Mouse (Mus musculus) midbrain, embryonic 11.5 days (tissue): ENCODE results near the gene Cct5. TPM values are rescaled to one million over a fixed set of nuclear protein-coding genes. Genes with fewer than 3 reads are reported as not detected.

Experiments
- ATAC-seq: fragments of 200-750 bp; cut with Nextera tagmentation; 2 replicates; pipeline ENCODE4 v1.8.0; 2017; ENCODE audit warnings: moderate TSS enrichment, moderate library complexity; ENCODE audit not compliant: low FRiP score
- DNase-seq: peaks from one replicate; pipeline ENCODE4 v3.0.0; 2015; ENCODE audit warnings: low spot score; ENCODE audit errors: missing footprints
- H3K27ac ChIP-seq: fragments of 300-500 bp; sonication (generic); 2 replicates; pipeline ENCODE4 v1.5.1; 2014; ENCODE audit warnings: low read depth, low read length
- H3K27me3 ChIP-seq: fragments of 300-500 bp; sonication (generic); 2 replicates; pipeline ENCODE4 v1.6.1; 2014; ENCODE audit warnings: mild to moderate bottlenecking, low read length, moderate library complexity, mixed read lengths; ENCODE audit not compliant: control insufficient read depth, insufficient read depth
- H3K36me3 ChIP-seq: fragments of 300-500 bp; sonication (generic); 2 replicates; pipeline ENCODE4 v1.6.1; 2014; ENCODE audit warnings: mild to moderate bottlenecking, low read length, moderate library complexity, mixed read lengths; ENCODE audit not compliant: control insufficient read depth, insufficient read depth
- H3K4me1 ChIP-seq: fragments of 300-500 bp; sonication (generic); 2 replicates; pipeline ENCODE4 v1.6.1; 2014; ENCODE audit warnings: low read length; ENCODE audit not compliant: control insufficient read depth, insufficient read depth
- H3K4me2 ChIP-seq: fragments of 300-500 bp; sonication (generic); 2 replicates; pipeline ENCODE4 v1.6.1; 2014; ENCODE audit warnings: mild to moderate bottlenecking, moderate library complexity
- H3K4me3 ChIP-seq: fragments of 300-500 bp; sonication (generic); 2 replicates; pipeline ENCODE4 v1.5.1; 2014; ENCODE audit warnings: low read depth, low read length
- H3K9ac ChIP-seq: fragments of 300-500 bp; sonication (generic); 2 replicates; pipeline ENCODE4 v1.6.1; 2014; ENCODE audit warnings: low read length
- H3K9me3 ChIP-seq: fragments of 300-500 bp; sonication (generic); 2 replicates; pipeline ENCODE4 v1.6.1; 2016; ENCODE audit warnings: low read length; ENCODE audit not compliant: control insufficient read depth
- WGBS: fragments of 180-500 bp; shearing (Covaris S2); extraction: QIAGEN DNeasy Blood & Tissue Kit; methylation state at CpG from one replicate; pipeline ENCODE4 v1.1.7; 2014; 5-methylcytosine and 5-hydroxymethylcytosine counted together
- polyA plus RNA-seq: library from polyadenylated mRNA; unstranded; fragments of >200 nt; fragmentation: Nextera tagmentation; extraction: Ambion mirVana; gene quantifications from 2 replicates; pipeline ENCODE4 v1.2.1, GENCODE M21; 2014

The Cct5 gene
- 728 and 743 TPM in 2 replicates for polyA plus RNA-seq

GRCm38 (mm10) chr15:31601646-31602374, at the start of gene Cct5, which contains the start of gene Fam173b:
Gene Cct5 (minus strand): TSS chr15:31601804.
Gene Fam173b (plus strand): TSS chr15:31601852.
- H3K36me3 ChIP-seq = peaks cover 6% of the 10 kb centered on the region
- peaks cover 13% of the 10 kb centered on the region for H3K4me1 ChIP-seq
- peak within 1 kb of the TSS; percentile 93 for H3K4me3 ChIP-seq
- H3K9me3 ChIP-seq = no peaks in the 10 kb centered on the region
- peak within 1 kb of the TSS; percentile 75 for H3K4me2 ChIP-seq
- peak; percentile 100 for DNase-seq
- ATAC-seq = peak; percentile 93
- H3K9ac ChIP-seq = peak within 1 kb of the TSS; percentile 99
- under 1% methylated on average over 63 of the region's 63 CpGs for WGBS
- H3K27me3 ChIP-seq = no peaks in the 10 kb centered on the region
- peak within 1 kb of the TSS; percentile 63 for H3K27ac ChIP-seq

- Histone ChIP-seq H3K4me1 (no peaks in the 10 kb centered on the region), H3K27me3 (no peaks in the 10 kb centered on the region), H3K9ac (no peak overlapping the region), H3K9me3 (no peaks in the 10 kb centered on the region), H3K36me3 (no peaks in the 10 kb centered on the region), H3K4me3 (no peak overlapping the region), H3K27ac (no peak overlapping the region), H3K4me2 (no peak overlapping the region)
- DNase-seq (no peak), ATAC-seq (no peak)
- WGBS = 96% methylated on average over 7 of the region's 7 CpGs
These were observed 49.2 kb upstream of the Cct5 start for GRCm38 (mm10) chr15:31650821-31651220.

DNA sequence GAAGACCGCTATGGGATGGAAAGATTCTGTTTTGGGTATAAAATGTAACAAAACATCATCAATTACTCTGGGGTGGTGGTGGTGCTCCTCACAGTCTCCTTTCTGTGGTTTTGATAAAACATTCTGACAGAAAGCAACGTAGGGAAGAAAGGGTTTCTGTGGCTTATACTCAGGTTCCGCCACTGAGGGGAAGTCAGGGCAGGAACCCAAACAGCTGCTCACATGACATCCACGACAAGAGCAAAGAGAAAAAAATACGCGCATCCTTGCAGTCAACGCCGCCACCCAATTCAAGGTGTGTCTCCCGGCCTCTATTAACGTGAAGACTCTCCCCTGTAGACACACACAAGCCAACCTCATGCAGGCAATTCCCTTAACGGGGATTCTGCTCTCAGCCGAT, 48.1 kb upstream of the Cct5 start:
- no peak for ATAC-seq
- no peak overlapping the region for H3K27ac ChIP-seq
- H3K9me3 ChIP-seq = no peaks in the 10 kb centered on the region
- H3K36me3 ChIP-seq = no peaks in the 10 kb centered on the region
- no peaks in the 10 kb centered on the region for H3K27me3 ChIP-seq
- H3K9ac ChIP-seq = no peak overlapping the region
- WGBS = 92% methylated on average over 12 of the region's 12 CpGs
- no peak overlapping the region for H3K4me2 ChIP-seq
- no peak overlapping the region for H3K4me3 ChIP-seq
- no peak for DNase-seq
- H3K4me1 ChIP-seq = no peaks in the 10 kb centered on the region

GRCm38 (mm10) chr15:31647851-31648569, 46.4 kb upstream of the Cct5 start:
- DNase-seq (no peak), ATAC-seq (no peak)
- Histone ChIP-seq H3K4me1 (no peaks in the 10 kb centered on the region), H3K27me3 (no peaks in the 10 kb centered on the region), H3K36me3 (no peaks in the 10 kb centered on the region), H3K27ac (no peak overlapping the region), H3K4me2 (no peak overlapping the region), H3K9ac (no peak overlapping the region), H3K4me3 (no peak overlapping the region), H3K9me3 (no peaks in the 10 kb centered on the region)
- 91% methylated on average over 8 of the region's 8 CpGs for WGBS

DNA sequence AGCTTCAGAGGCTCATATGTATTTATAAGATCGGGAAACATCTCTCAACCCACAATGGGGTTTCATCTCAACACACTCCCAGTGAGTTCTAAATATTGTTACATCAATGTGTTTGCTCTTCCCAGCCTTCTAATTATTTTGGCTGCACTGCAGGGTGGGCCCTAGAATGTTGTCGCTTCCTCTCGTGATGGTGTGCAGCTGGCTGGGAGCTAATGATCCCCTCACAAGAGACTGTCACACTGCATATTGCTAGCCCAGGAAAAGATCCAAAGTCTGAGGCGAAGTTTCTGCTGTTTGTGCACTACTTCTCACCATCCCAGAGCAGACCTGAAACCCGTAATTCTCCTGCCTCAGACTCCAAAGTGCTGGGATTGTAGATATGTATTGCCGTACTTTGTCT, 45.6 kb upstream of the Cct5 start:
- no peak for ATAC-seq
- whole genome bisulfite sequencing = 85% methylated on average over 6 of the region's 6 CpGs
- H3K4me2 ChIP-seq = no peak overlapping the region

DNA sequence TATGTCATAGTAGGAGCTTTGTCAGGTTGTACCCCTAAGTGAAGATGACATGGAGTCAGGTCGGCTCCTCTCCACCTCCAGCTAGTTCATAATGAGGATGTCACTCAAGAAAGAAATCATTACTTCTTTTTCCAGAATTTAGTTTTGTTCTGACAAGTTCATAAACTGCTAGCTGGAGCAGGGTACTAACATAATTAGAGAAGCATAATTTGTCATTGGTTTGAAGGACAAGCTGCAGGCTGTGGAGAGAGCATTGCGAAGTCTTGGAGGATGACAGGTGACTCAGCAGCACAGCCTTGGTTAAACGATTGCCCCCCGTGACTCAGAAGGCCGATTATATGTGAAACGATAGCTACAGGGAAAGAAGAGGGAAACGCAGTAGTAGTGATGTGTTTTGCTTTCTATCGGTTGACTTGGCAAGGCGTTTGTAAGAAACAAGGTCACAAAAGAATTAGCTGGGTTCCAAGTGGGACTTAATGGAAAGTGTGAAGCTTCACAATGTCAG, 34.5 kb upstream of the Cct5 start:
- H3K4me1 ChIP-seq = no peaks in the 10 kb centered on the region
- H3K27ac ChIP-seq = no peak overlapping the region
- ATAC-seq = no peak
- no peak for DNase-seq
- WGBS = 91% methylated on average over 9 of the region's 9 CpGs
- H3K27me3 ChIP-seq = no peaks in the 10 kb centered on the region
- no peak overlapping the region for H3K9ac ChIP-seq
- no peaks in the 10 kb centered on the region for H3K9me3 ChIP-seq
- H3K4me3 ChIP-seq = no peak overlapping the region
- H3K36me3 ChIP-seq = no peaks in the 10 kb centered on the region
- H3K4me2 ChIP-seq = no peak overlapping the region

More for the DNA sequence above, 45.6 kb upstream of the Cct5 start:
- Histone ChIP-seq H3K9me3 (no peaks in the 10 kb centered on the region), H3K4me3 (no peak overlapping the region), H3K4me1 (no peaks in the 10 kb centered on the region), H3K9ac (no peak overlapping the region), H3K27ac (no peak overlapping the region), H3K27me3 (no peaks in the 10 kb centered on the region), H3K36me3 (no peaks in the 10 kb centered on the region)
- DNase-seq = no peak

- 89% methylated on average over 6 of the region's 6 CpGs for WGBS
- H3K9ac ChIP-seq = no peak overlapping the region
- no peaks in the 10 kb centered on the region for H3K36me3 ChIP-seq
- H3K4me3 ChIP-seq = no peak overlapping the region
- H3K4me2 ChIP-seq = no peak overlapping the region
- no peak for DNase-seq
- no peaks in the 10 kb centered on the region for H3K27me3 ChIP-seq
- no peak overlapping the region for H3K27ac ChIP-seq
- no peak for ATAC-seq
- H3K9me3 ChIP-seq = no peaks in the 10 kb centered on the region
- no peaks in the 10 kb centered on the region for H3K4me1 ChIP-seq
These were observed 33.0 kb upstream of the Cct5 start for GRCm38 (mm10) chr15:31634582-31634981.

DNA sequence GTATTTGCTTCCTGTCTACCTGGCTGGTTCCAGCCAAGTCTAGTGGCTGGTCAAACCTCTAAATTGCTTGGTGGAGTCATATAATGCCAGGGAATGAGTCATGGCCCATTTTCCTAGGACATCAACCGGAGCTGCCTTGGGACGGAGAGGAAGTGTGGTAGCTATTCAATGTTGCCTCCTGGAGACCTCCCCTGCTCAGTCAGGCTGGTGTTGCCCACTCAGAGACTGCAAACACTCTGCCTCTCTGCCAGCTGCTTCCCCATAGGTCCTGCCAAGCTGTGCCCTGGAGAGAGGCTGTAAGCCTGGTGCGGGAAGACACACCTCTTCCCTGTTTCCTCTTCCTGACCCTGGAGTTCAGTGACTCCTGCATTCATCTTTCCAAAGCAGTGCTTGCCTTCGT, 30.9 kb upstream of the Cct5 start:
- Histone ChIP-seq H3K27me3 (no peaks in the 10 kb centered on the region), H3K27ac (no peak overlapping the region), H3K9ac (no peak overlapping the region), H3K36me3 (no peaks in the 10 kb centered on the region), H3K9me3 (no peaks in the 10 kb centered on the region), H3K4me2 (no peak overlapping the region), H3K4me3 (no peak overlapping the region), H3K4me1 (no peaks in the 10 kb centered on the region)
- WGBS = 95% methylated on average over 4 of the region's 4 CpGs
- ATAC-seq (no peak), DNase-seq (no peak)

DNA sequence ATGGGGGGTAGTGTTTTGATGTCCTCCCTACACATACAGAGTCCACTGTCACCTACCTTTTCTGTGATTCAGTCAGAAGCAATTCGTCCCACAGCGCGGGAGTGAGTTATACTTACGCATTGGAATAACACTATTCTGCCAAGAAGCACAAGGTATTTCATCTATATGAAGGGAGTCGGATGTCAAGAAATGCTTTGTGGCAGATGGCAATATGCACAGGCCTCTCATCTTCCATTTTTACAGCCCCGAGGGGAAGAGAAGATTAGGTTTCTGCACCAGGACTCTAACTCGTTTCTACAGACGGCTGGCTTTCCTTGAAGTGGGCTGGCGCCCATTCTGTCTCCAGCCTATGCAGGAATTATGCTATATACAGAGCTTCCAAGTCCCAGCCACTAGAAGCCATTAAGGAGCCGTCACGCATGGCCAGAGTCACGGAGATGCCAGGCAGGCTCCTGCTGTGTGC, 29.8 kb upstream of the Cct5 start:
- Histone ChIP-seq H3K4me2 (no peak overlapping the region), H3K9ac (no peak overlapping the region), H3K36me3 (no peaks in the 10 kb centered on the region), H3K27ac (no peak overlapping the region), H3K4me3 (no peak overlapping the region), H3K27me3 (no peaks in the 10 kb centered on the region), H3K9me3 (no peaks in the 10 kb centered on the region), H3K4me1 (no peaks in the 10 kb centered on the region)
- WGBS = 78% methylated on average over 12 of the region's 12 CpGs
- peak; percentile 33 for DNase-seq
- ATAC-seq = no peak
